Mouse (Mus musculus) heart, adult 18-20 months (tissue): ENCODE results near the gene Aurka. TPM values are rescaled to one million over a fixed set of nuclear protein-coding genes. Genes with fewer than 3 reads are reported as not detected.

Experiments used
- DNase-seq, 2 experiments: peaks; one replicate each; pipeline ENCODE4 v3.0.0; 2021 to 2022; ENCODE audit warnings: mixed read lengths in 1 of 2
- long read RNA-seq, 2 experiments: library from polyadenylated mRNA; stranded (forward); transcript quantifications; one replicate each; pipeline ENCODE4 v2.0.0; 2021
- total RNA-seq, 2 experiments: library from RNA; stranded (reverse); gene quantifications; 2 replicates each; pipeline ENCODE4 v1.2.3; 2021

Gene Aurka
- total RNA-seq = under 1 TPM; 0.55 to 0.93 TPM
- long read RNA-seq, experiment 1 = 0 reads
- long read RNA-seq, experiment 2 = 0 reads

GRCm38 (mm10) chr2:172370411-172371223 lies at the start of gene Aurka, which contains the start of gene Cstf1:
Gene Aurka, minus strand, starts transcription at chr2:172370535.
Gene Cstf1, plus strand, starts transcription at chr2:172370681.
- peak; percentile 97 for DNase-seq

- no peak for DNase-seq
Observed at GRCm38 (mm10) chr2:172418208-172418607, 47.9 kb upstream of the Aurka start.

- no peak for DNase-seq
Observed at GRCm38 (mm10) chr2:172416876-172417275, 46.5 kb upstream of the Aurka start.

- DNase-seq = no peak
Observed at GRCm38 (mm10) chr2:172416218-172416617, 45.9 kb upstream of the Aurka start.

- DNase-seq = no peak
Observed at GRCm38 (mm10) chr2:172413894-172414293, 43.6 kb upstream of the Aurka start.

- DNase-seq = no peak
Observed at GRCm38 (mm10) chr2:172413273-172413672, 42.9 kb upstream of the Aurka start.

GRCm38 (mm10) chr2:172412454-172412853 lies 42.1 kb upstream of the Aurka start:
- DNase-seq = no peak

GRCm38 (mm10) chr2:172411091-172411490 lies 40.8 kb upstream of the Aurka start:
- no peak for DNase-seq

- no peak for DNase-seq
Observed at GRCm38 (mm10) chr2:172410686-172411085, 40.4 kb upstream of the Aurka start.

- no peak for DNase-seq
Observed at GRCm38 (mm10) chr2:172407499-172407898, 37.2 kb upstream of the Aurka start.

- DNase-seq = peak in 1 of 2 experiments; percentile 12
Observed at GRCm38 (mm10) chr2:172406173-172406572, 35.8 kb upstream of the Aurka start.

- DNase-seq = no peak
Observed at GRCm38 (mm10) chr2:172405011-172405410, 34.7 kb upstream of the Aurka start.

GRCm38 (mm10) chr2:172404239-172404638 lies 33.9 kb upstream of the Aurka start:
- DNase-seq = no peak

GRCm38 (mm10) chr2:172401116-172401825 lies 30.9 kb upstream of the Aurka start:
- DNase-seq = peak in 1 of 2 experiments; percentile 73

- peak in 1 of 2 experiments; percentile 36 for DNase-seq
Observed at GRCm38 (mm10) chr2:172399901-172400300, 29.6 kb upstream of the Aurka start.

GRCm38 (mm10) chr2:172395961-172396360 lies 25.6 kb upstream of the Aurka start:
- no peak for DNase-seq

- DNase-seq = no peak
Observed at GRCm38 (mm10) chr2:172394671-172395070, 24.3 kb upstream of the Aurka start.

GRCm38 (mm10) chr2:172394052-172394392 lies 23.7 kb upstream of the Aurka start:
- DNase-seq = no peak

GRCm38 (mm10) chr2:172393391-172394051 lies 23.2 kb upstream of the Aurka start, which contains the start of gene Cass4:
Gene Cass4, plus strand, starts transcription at chr2:172393794.
- peak; percentile 25 to 41 for DNase-seq

- no peak for DNase-seq
Observed at GRCm38 (mm10) chr2:172392041-172392521, 21.7 kb upstream of the Aurka start.

- DNase-seq = no peak
Observed at GRCm38 (mm10) chr2:172390341-172390740, 20.0 kb upstream of the Aurka start.

- no peak for DNase-seq
Observed at GRCm38 (mm10) chr2:172384715-172385114, 14.4 kb upstream of the Aurka start.

- DNase-seq = no peak
Observed at GRCm38 (mm10) chr2:172381898-172382297, 11.6 kb upstream of the Aurka start.
